Mouse (Mus musculus): Measurements from ENCODE around the gene Slc16a8. TPM values are rescaled to one million over a fixed set of nuclear protein-coding genes. Genes with fewer than 3 reads are reported as not detected.

Gene Slc16a8
- not detected in 2 replicates for polyA plus RNA-seq (2012; ENCODE audit: insufficient read depth, insufficient read length, low replicate concordance, missing spikeins)

GRCm38 (mm10) chr15:79254661-79255060 is at the start of gene Slc16a8:
TSS of gene Slc16a8 (minus strand) at chr15:79254761.
- H3K27ac ChIP-seq (ENCODE audit: insufficient read depth, low read depth, low read length), result no peak within 1 kb of the TSS
- no peak within 1 kb of the TSS for H3K4me3 ChIP-seq (ENCODE audit: insufficient read depth, low read depth, low read length)
- 49% methylated on average over 3 of the region's 3 CpGs for WGBS
- H3K4me1 ChIP-seq (ENCODE audit: control insufficient read depth, insufficient read depth, low read length), result peaks cover 23% of the 10 kb centered on the region
- TF ChIP-seq POLR2A (IDR thresholded peaks at IDR 0.05; ENCODE audit: insufficient read depth, low read depth, low read length) (no peak), CTCF (IDR thresholded peaks at IDR 0.05; ENCODE audit: insufficient read depth, low read depth, low read length) (no peak)

- no peak overlapping the region for H3K27ac ChIP-seq (ENCODE audit: insufficient read depth, low read depth, low read length)
- H3K4me1 ChIP-seq (ENCODE audit: control insufficient read depth, insufficient read depth, low read length), result peaks cover 5% of the 10 kb centered on the region
- WGBS, result 93% methylated on average over 8 of the region's 8 CpGs
- H3K4me3 ChIP-seq (ENCODE audit: insufficient read depth, low read depth, low read length), result no peak overlapping the region
- no peak for TF ChIP-seq CTCF (IDR thresholded peaks at IDR 0.05; ENCODE audit: insufficient read depth, low read depth, low read length)
- TF ChIP-seq POLR2A (IDR thresholded peaks at IDR 0.05; ENCODE audit: insufficient read depth, low read depth, low read length), result no peak
These were observed 49.2 kb upstream of the Slc16a8 start for GRCm38 (mm10) chr15:79303725-79304124.

GRCm38 (mm10) chr15:79299563-79300155 is 45.1 kb upstream of the Slc16a8 start:
- Histone ChIP-seq H3K4me1 (ENCODE audit: control insufficient read depth, insufficient read depth, low read length) (no peaks in the 10 kb centered on the region), H3K27ac (ENCODE audit: insufficient read depth, low read depth, low read length) (no peak overlapping the region), H3K4me3 (ENCODE audit: insufficient read depth, low read depth, low read length) (no peak overlapping the region)
- TF ChIP-seq POLR2A (IDR thresholded peaks at IDR 0.05; ENCODE audit: insufficient read depth, low read depth, low read length) (no peak), CTCF (IDR thresholded peaks at IDR 0.05; ENCODE audit: insufficient read depth, low read depth, low read length) (no peak)
- 90% methylated on average over 2 of the region's 2 CpGs for WGBS

DNA sequence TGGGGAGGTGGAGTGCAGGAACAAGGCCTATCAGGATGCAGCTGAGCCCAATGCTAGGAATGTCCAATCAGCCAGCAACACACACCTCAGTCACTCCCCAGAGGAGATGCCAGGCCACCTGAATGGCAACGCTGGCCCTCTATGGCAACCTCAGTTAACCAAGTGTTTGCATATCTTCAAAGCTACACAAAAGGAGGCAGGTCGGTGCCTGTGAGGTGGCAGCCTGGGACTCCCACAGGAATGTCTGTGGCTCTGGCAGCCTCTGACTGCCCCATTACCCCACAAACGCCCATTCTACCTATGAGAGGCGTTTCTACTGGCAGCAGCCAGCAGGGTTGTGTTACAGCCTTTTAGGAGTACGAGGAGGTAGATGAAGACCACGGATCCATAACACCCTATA is 44.0 kb upstream of the Slc16a8 start:
- Histone ChIP-seq H3K4me3 (ENCODE audit: insufficient read depth, low read depth, low read length) (no peak overlapping the region), H3K4me1 (ENCODE audit: control insufficient read depth, insufficient read depth, low read length) (no peaks in the 10 kb centered on the region), H3K27ac (ENCODE audit: insufficient read depth, low read depth, low read length) (no peak overlapping the region)
- no peak for TF ChIP-seq POLR2A (IDR thresholded peaks at IDR 0.05; ENCODE audit: insufficient read depth, low read depth, low read length)
- no peak for TF ChIP-seq CTCF (IDR thresholded peaks at IDR 0.05; ENCODE audit: insufficient read depth, low read depth, low read length)
- WGBS, result 84% methylated on average over 6 of the region's 6 CpGs

DNA sequence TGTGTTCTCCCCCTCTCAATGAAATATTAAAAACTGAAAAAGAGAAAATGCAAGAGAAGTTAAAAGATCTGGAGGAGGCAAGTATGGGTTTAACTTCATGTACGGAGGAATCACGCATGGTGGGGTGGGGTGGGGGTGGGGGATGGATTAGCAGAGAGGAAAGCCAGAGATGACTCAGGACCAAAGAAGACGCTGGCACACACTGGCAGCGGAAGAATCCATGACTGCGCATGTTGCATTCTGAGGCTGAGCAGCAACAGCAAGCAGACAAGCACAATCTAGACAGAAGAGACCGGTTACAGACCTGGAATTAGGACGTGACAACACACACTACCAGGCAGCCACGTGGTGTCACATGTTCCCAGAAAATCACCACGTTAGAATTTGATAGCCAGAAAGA is 38.2 kb upstream of the Slc16a8 start:
- WGBS, result 39% methylated on average over 9 of the region's 9 CpGs

GRCm38 (mm10) chr15:79290340-79290739 is 35.8 kb upstream of the Slc16a8 start:
- TF ChIP-seq CTCF (IDR thresholded peaks at IDR 0.05; ENCODE audit: insufficient read depth, low read depth, low read length), result no peak
- TF ChIP-seq POLR2A (IDR thresholded peaks at IDR 0.05; ENCODE audit: insufficient read depth, low read depth, low read length), result no peak
- H3K27ac ChIP-seq (ENCODE audit: insufficient read depth, low read depth, low read length), result no peak overlapping the region
- H3K4me1 ChIP-seq (ENCODE audit: control insufficient read depth, insufficient read depth, low read length), result no peaks in the 10 kb centered on the region
- WGBS, result 88% methylated on average over 3 of the region's 3 CpGs
- no peak overlapping the region for H3K4me3 ChIP-seq (ENCODE audit: insufficient read depth, low read depth, low read length)

More for the DNA sequence above, 38.2 kb upstream of the Slc16a8 start:
- Histone ChIP-seq H3K4me1 (ENCODE audit: control insufficient read depth, insufficient read depth, low read length) (no peaks in the 10 kb centered on the region), H3K27ac (ENCODE audit: insufficient read depth, low read depth, low read length) (no peak overlapping the region), H3K4me3 (ENCODE audit: insufficient read depth, low read depth, low read length) (no peak overlapping the region)
- TF ChIP-seq CTCF (IDR thresholded peaks at IDR 0.05; ENCODE audit: insufficient read depth, low read depth, low read length) (no peak), POLR2A (IDR thresholded peaks at IDR 0.05; ENCODE audit: insufficient read depth, low read depth, low read length) (no peak)

DNA sequence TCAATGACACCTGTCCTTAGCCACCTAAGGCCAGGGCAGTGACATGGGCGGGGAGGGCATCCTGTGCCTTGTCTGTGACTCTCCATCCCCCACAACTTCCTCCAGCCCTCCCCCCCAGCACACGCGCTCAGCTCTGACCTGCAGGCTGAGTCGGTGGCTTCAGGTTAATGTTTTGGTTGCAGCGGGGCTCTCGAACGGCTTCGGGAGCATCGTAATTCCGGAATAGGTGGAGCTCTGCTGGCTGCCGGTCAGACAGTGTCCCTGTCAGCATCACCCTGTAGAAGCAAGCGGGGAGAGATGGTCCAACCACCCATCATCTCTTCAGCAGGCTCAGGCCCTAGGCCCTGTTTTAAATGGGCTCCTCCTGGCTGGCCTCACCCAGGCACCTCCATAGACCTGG is 34.9 kb upstream of the Slc16a8 start:
- WGBS, result 96% methylated on average over 12 of the region's 12 CpGs
- H3K27ac ChIP-seq (ENCODE audit: insufficient read depth, low read depth, low read length), result no peak overlapping the region
- H3K4me1 ChIP-seq (ENCODE audit: control insufficient read depth, insufficient read depth, low read length), result no peaks in the 10 kb centered on the region
- no peak overlapping the region for H3K4me3 ChIP-seq (ENCODE audit: insufficient read depth, low read depth, low read length)
- TF ChIP-seq POLR2A (IDR thresholded peaks at IDR 0.05; ENCODE audit: insufficient read depth, low read depth, low read length) (no peak), CTCF (IDR thresholded peaks at IDR 0.05; ENCODE audit: insufficient read depth, low read depth, low read length) (no peak)

DNA sequence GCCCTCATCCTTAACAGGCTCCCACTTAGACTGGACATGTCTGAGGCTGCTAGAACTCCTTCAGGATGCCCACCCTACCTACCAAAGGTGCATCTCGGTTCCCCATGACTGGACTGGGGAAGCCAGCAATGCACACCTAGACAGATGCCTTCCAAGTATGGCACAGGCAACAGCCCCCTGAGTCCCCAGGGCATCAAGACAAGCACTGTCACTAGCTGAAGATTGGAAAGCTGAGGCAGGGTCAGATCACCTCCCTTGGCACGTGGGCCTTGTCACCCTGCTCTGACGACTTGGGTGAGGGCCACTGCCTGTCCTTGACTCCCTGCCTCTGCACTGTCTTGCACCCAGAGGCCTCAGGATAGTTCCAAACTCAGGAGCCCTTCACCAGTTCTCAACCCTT is 33.8 kb upstream of the Slc16a8 start:
- no peak overlapping the region for H3K27ac ChIP-seq (ENCODE audit: insufficient read depth, low read depth, low read length)
- WGBS, result 82% methylated on average over 3 of the region's 3 CpGs
- no peaks in the 10 kb centered on the region for H3K4me1 ChIP-seq (ENCODE audit: control insufficient read depth, insufficient read depth, low read length)
- TF ChIP-seq CTCF (IDR thresholded peaks at IDR 0.05; ENCODE audit: insufficient read depth, low read depth, low read length) (no peak), POLR2A (IDR thresholded peaks at IDR 0.05; ENCODE audit: insufficient read depth, low read depth, low read length) (no peak)
- H3K4me3 ChIP-seq (ENCODE audit: insufficient read depth, low read depth, low read length), result no peak overlapping the region

- no peak overlapping the region for H3K4me3 ChIP-seq (ENCODE audit: insufficient read depth, low read depth, low read length)
- no peak overlapping the region for H3K27ac ChIP-seq (ENCODE audit: insufficient read depth, low read depth, low read length)
- WGBS, result 91% methylated on average over 7 of the region's 7 CpGs
- H3K4me1 ChIP-seq (ENCODE audit: control insufficient read depth, insufficient read depth, low read length), result no peaks in the 10 kb centered on the region
- TF ChIP-seq CTCF (IDR thresholded peaks at IDR 0.05; ENCODE audit: insufficient read depth, low read depth, low read length), result no peak
- TF ChIP-seq POLR2A (IDR thresholded peaks at IDR 0.05; ENCODE audit: insufficient read depth, low read depth, low read length), result no peak
These were observed 32.5 kb upstream of the Slc16a8 start for GRCm38 (mm10) chr15:79287091-79287490.

All from olfactory bulb, adult 2 months (tissue).